Mouse (Mus musculus): ENCODE results near the gene Enkd1. TPM values are rescaled to one million over a fixed set of nuclear protein-coding genes. Genes with fewer than 3 reads are reported as not detected.

Enkd1 gene
- total RNA-seq, 2 experiments from 2014 or later: 7.4 to 25.4 TPM

DNA sequence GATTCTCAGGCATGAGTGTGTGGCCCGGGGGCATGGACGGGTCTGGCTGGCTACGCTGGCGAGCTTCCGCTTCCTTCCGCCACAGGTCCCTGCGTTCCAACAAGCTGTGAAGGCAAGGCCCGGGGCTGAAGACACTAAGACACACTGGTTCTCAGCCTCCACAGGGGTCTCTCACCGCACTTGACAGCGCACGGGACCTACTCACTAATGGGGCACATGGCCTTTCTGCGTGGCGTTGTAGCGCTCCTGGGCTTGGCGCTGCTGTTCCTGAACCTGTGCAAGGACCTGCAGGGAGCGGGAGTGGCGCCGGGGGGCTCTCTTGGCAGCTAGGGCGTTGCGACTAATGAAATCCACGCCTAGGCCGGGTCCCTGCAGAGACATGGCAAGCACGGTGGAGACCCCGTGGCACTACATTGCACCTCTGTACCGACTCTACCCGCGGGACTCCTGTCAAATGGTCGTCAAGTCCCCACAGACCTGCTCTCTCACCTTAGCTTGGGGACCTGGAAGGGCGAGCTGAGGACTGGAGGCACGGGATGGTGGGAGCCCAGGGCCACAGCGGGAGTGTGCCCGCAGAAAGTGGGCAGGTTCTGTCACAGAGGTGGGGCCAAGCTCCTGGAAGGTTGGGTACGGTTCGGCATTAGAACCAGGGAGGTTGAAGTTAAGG, 3.7 kb downstream of the Enkd1 start:
- no peak for ATAC-seq (replicated peaks; ENCODE audit: low FRiP score, low TSS enrichment, poor library complexity, severe bottlenecking)

DNA sequence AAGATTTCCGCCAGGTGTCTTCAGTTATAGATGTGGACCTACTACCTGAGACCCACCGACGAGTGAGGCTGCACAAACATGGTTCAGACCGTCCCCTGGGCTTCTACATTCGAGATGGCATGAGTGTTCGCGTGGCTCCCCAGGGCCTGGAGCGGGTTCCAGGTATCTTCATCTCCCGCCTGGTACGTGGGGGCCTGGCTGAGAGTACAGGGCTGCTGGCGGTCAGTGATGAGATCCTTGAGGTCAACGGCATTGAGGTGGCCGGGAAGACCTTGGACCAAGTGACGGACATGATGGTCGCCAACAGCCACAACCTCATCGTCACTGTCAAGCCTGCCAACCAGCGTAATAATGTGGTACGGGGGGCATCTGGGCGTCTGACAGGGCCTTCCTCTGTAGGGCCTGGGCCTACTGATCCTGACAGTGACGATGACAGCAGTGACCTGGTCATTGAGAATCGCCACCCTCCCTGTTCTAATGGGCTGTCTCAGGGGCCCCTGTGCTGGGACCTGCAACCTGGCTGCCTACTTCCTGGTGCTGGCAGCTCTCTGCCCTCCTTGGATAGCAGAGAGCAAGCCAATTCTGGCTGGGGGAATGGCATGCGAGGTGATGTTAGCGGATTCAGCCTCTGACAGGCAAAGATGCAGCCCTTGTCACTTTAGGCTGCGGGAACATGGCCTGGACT, 5.1 kb downstream of the Enkd1 start:
- no peak for ATAC-seq (replicated peaks; ENCODE audit: low FRiP score, low TSS enrichment, poor library complexity, severe bottlenecking)

DNA sequence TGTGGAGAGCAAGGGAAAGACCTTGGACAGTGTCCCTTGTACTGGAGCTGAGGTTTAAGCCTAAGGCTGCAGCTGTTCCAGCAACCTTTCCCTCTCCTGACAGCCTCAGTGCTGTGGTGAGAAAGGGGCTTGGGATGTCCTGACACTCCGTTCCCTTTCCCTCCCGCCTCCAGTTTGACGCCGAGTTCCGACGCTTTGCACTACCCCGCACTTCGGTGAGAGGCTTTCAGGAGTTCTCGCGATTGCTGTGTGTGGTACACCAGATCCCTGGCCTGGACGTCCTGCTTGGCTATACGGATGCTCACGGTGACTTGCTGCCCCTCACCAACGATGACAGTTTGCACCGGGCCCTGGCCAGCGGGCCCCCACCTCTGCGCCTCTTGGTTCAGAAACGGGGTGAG, 6.0 kb downstream of the Enkd1 start:
- no peak for ATAC-seq (replicated peaks; ENCODE audit: low FRiP score, low TSS enrichment, poor library complexity, severe bottlenecking)

GRCm38 (mm10) chr8:105700966-105701824, 6.8 kb downstream of the Enkd1 start, which contains the start of the genes Acd and Pard6a:
Acd (minus strand) TSS chr8:105701102.
Pard6a (plus strand) TSS chr8:105701148.
- ATAC-seq (replicated peaks; ENCODE audit: low FRiP score, low TSS enrichment, poor library complexity, severe bottlenecking): peak; percentile 72

DNA sequence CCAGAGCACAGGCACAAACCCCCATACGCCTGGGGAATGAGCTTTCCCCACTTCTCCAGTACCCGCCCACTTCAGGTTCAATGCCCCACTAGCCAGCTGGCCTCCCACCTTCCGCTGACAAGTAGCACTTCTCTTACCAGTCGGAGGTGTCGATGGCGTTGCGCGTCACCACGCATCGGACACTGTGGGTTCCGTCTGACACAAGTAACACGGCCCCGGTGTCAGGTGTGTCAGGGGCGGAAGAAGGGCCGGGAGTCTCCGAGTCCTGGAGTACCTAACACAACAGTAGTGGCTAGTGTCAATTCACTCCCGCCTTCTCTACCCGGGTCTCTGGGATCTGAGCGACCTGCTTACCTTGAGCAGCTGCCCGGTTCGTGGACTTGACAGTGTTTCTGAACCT, 7.4 kb downstream of the Enkd1 start:
- peak; percentile 47 for ATAC-seq (replicated peaks; ENCODE audit: low FRiP score, low TSS enrichment, poor library complexity, severe bottlenecking)

GRCm38 (mm10) chr8:105699488-105700215, 8.4 kb downstream of the Enkd1 start:
- no peak for ATAC-seq (replicated peaks; ENCODE audit: low FRiP score, low TSS enrichment, poor library complexity, severe bottlenecking)

GRCm38 (mm10) chr8:105698734-105699133, 9.3 kb downstream of the Enkd1 start:
- ATAC-seq (replicated peaks; ENCODE audit: low FRiP score, low TSS enrichment, poor library complexity, severe bottlenecking): no peak

- ATAC-seq (replicated peaks; ENCODE audit: low FRiP score, low TSS enrichment, poor library complexity, severe bottlenecking): no peak
Measured at GRCm38 (mm10) chr8:105697196-105697780, 10.7 kb downstream of the Enkd1 start.

- no peak for ATAC-seq (replicated peaks; ENCODE audit: low FRiP score, low TSS enrichment, poor library complexity, severe bottlenecking)
Measured at GRCm38 (mm10) chr8:105695080-105695780, 12.8 kb downstream of the Enkd1 start.

- ATAC-seq (replicated peaks; ENCODE audit: low FRiP score, low TSS enrichment, poor library complexity, severe bottlenecking): no peak
Measured at GRCm38 (mm10) chr8:105694051-105694799, 13.8 kb downstream of the Enkd1 start.

DNA sequence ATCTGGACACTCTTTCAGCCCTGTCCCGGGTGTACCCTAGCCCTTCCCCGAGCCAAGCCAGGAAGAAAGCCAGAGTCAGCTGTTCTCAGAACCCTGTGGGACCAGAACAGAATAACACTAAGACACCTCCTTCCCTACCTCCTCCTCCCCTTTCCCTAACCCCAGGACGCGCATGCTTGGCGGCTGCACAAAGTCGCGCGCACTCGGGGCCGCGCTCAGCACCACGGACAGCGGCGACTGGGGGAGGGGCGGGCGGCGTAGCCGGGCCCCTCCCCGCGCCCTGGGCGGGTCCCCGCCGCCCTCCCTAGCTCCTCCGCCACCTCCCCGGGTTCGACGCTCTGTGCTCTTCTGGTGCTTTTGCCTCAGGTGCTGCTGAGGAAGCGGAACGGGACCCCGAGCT, 14.4 kb downstream of the Enkd1 start:
- no peak for ATAC-seq (replicated peaks; ENCODE audit: low FRiP score, low TSS enrichment, poor library complexity, severe bottlenecking)

DNA sequence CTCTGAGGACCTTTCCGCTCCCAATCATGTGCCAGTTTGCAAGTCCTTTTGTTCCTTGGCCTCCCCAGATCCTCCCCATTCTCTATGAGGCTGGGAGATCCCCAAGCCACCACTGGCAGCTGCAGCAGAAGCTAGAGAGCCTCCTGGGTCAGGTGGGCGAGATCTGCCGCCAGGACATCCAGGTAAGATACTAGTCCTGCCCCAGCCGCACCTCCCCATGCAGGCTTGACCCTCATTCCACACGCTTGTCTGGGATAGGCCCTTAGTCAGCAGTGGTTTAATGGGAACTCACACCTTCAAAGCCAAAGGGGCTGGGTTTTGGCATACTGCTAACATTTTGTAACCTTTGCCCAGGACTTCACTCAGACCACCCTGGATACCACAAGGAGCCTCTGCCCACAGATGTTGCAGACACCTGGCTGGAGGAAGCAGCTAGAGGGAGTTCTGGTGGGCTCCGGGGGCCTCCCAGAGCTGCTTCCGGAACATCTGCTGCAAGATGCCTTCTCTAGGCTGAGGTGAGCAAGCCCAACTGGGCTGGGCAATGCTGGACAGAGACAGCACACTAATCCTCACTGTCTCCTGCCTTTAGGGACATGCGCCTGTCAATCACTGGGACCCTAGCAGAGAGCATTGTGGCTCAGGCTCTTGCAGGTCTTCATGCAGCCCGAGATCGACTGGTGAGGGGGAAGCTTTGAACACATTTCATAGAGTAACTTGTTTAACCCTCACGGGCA, 15.4 kb downstream of the Enkd1 start:
- ATAC-seq (replicated peaks; ENCODE audit: low FRiP score, low TSS enrichment, poor library complexity, severe bottlenecking): no peak

GRCm38 (mm10) chr8:105690978-105691377, 17.0 kb downstream of the Enkd1 start:
- peak; percentile 9 for ATAC-seq (replicated peaks; ENCODE audit: low FRiP score, low TSS enrichment, poor library complexity, severe bottlenecking)

DNA sequence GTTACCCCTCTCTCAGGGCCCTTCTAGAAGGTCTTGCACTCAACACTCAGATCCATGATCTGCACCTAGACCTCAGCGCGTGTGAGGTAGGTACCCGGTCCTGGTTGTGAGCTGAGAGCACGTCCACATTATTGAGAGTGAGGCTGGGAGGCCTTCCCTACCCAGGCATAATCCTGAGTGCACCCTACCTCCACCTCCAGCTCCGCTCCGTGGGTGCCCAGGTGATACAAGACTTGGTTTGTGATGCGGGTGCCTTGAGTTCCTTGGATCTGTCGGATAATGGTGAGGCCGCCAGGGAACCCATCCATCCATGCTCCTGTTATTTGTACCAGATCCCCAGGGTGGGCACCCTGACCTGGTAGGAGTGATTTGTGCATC, 18.0 kb downstream of the Enkd1 start:
- ATAC-seq (replicated peaks; ENCODE audit: low FRiP score, low TSS enrichment, poor library complexity, severe bottlenecking): no peak

- ATAC-seq (replicated peaks; ENCODE audit: low FRiP score, low TSS enrichment, poor library complexity, severe bottlenecking): no peak
Measured at GRCm38 (mm10) chr8:105689256-105689982, 18.6 kb downstream of the Enkd1 start.

GRCm38 (mm10) chr8:105688242-105688752, 19.7 kb downstream of the Enkd1 start:
- ATAC-seq (replicated peaks; ENCODE audit: low FRiP score, low TSS enrichment, poor library complexity, severe bottlenecking): no peak

GRCm38 (mm10) chr8:105687512-105687911, 20.5 kb downstream of the Enkd1 start:
- ATAC-seq (replicated peaks; ENCODE audit: low FRiP score, low TSS enrichment, poor library complexity, severe bottlenecking): no peak
